Mouse (Mus musculus) stomach, postnatal 0 days (tissue): Measurements from ENCODE around the gene Dnal1. TPM values are rescaled to one million over a fixed set of nuclear protein-coding genes. Genes with fewer than 3 reads are reported as not detected.

ENCODE experiments used
- ATAC-seq: fragments of 200-750 bp; cut with Nextera tagmentation; 2 replicates; pipeline ENCODE4 v1.8.0; 2017; ENCODE audit not compliant: low FRiP score, low TSS enrichment
- DNase-seq: peaks from one replicate; pipeline ENCODE4 v3.0.0-alpha.2; 2016; ENCODE audit warnings: low spot score
- H3K27ac ChIP-seq: fragments of 300-500 bp; sonication (generic); replicated peaks from 2 replicates; pipeline ENCODE4 v1.5.1; 2014; ENCODE audit warnings: mild to moderate bottlenecking, control low read depth
- H3K27me3 ChIP-seq: fragments of 300-500 bp; sonication (generic); 2 replicates; pipeline ENCODE4 v1.6.1; 2014; ENCODE audit warnings: low read length; ENCODE audit not compliant: control insufficient read depth, insufficient read depth
- H3K36me3 ChIP-seq: fragments of 300-500 bp; sonication (generic); 2 replicates; pipeline ENCODE4 v1.6.1; 2014; ENCODE audit warnings: low read length, mixed read lengths; ENCODE audit not compliant: control insufficient read depth, insufficient read depth
- H3K4me1 ChIP-seq: fragments of 300-500 bp; sonication (generic); replicated peaks from 2 replicates; pipeline ENCODE4 v1.6.1; 2014; ENCODE audit warnings: antibody characterized with exemption; ENCODE audit not compliant: control insufficient read depth, insufficient read depth
- H3K4me2 ChIP-seq: fragments of 300-500 bp; sonication (generic); replicated peaks from 2 replicates; pipeline ENCODE4 v1.6.1; 2014; ENCODE audit warnings: low read depth, mild to moderate bottlenecking, control low read depth, moderate library complexity
- H3K4me3 ChIP-seq: fragments of 300-500 bp; sonication (generic); 2 replicates; pipeline ENCODE4 v1.5.1; 2014; ENCODE audit warnings: low read depth, low read length, control low read depth
- H3K9ac ChIP-seq: fragments of 300-500 bp; sonication (generic); 2 replicates; pipeline ENCODE4 v1.6.1; 2014; ENCODE audit warnings: mild to moderate bottlenecking, low read length, control low read depth, mixed read lengths
- H3K9me3 ChIP-seq: fragments of 300-500 bp; sonication (generic); 2 replicates; pipeline ENCODE4 v1.6.1; 2016; ENCODE audit warnings: low read length; ENCODE audit not compliant: control insufficient read depth
- CTCF ChIP-seq: IDR thresholded peaks from 2 replicates; pipeline ENCODE4 v1.5.1; 2016; ENCODE audit warnings: antibody characterized with exemption, low read depth, mild to moderate bottlenecking, moderate library complexity
- EP300 ChIP-seq: optimal IDR thresholded peaks from 2 replicates; pipeline ENCODE3; 2016; ENCODE audit warnings: antibody characterized with exemption
- WGBS: fragments of 180-500 bp; shearing (Covaris S2); extraction: QIAGEN DNeasy Blood & Tissue Kit; methylation state at CpG from one replicate; pipeline ENCODE4 v1.1.7; 2014; 5-methylcytosine and 5-hydroxymethylcytosine counted together
- polyA plus RNA-seq: library from polyadenylated mRNA; unstranded; fragments of >200 nt; fragmentation: Nextera tagmentation; extraction: Ambion mirVana; gene quantifications from 2 replicates; pipeline ENCODE4 v1.2.1, GENCODE M21; 2015

Dnal1 gene
- polyA plus RNA-seq, 1 experiment from 2014 or later, result 1.7 TPM

- 0 out of 2 replicates have a peak overlapping the region, but pooled peaks have one; percentile 31 for H3K27ac ChIP-seq
- no peak for ATAC-seq
- 50% methylated on average over 6 of the region's 6 CpGs for WGBS
- no peak overlapping the region for H3K4me2 ChIP-seq
- no peak overlapping the region for H3K9ac ChIP-seq
- no peak overlapping the region for H3K4me3 ChIP-seq
- peaks cover 38% of the 10 kb centered on the region for H3K4me1 ChIP-seq
- no peaks in the 10 kb centered on the region for H3K36me3 ChIP-seq
- no peaks in the 10 kb centered on the region for H3K9me3 ChIP-seq
- no peak for DNase-seq
- TF ChIP-seq CTCF, result no peak
- no peak for TF ChIP-seq EP300
- H3K27me3 ChIP-seq, result no peaks in the 10 kb centered on the region
These were observed 71.4 kb downstream of the Dnal1 start for GRCm38 (mm10) chr12:84185547-84185946.

GRCm38 (mm10) chr12:84186536-84186935 lies 72.4 kb downstream of the Dnal1 start:
- 66% methylated on average over 3 of the region's 3 CpGs for WGBS
- no peak overlapping the region for H3K4me3 ChIP-seq
- peak overlapping the region; percentile 72; the same call in 1 of the 2 replicates for H3K27ac ChIP-seq
- TF ChIP-seq CTCF (no peak), EP300 (no peak)
- no peak for ATAC-seq
- no peak overlapping the region for H3K4me2 ChIP-seq
- no peaks in the 10 kb centered on the region for H3K9me3 ChIP-seq
- no peak overlapping the region for H3K9ac ChIP-seq
- H3K4me1 ChIP-seq, result peaks cover 32% of the 10 kb centered on the region
- no peak for DNase-seq
- no peaks in the 10 kb centered on the region for H3K27me3 ChIP-seq
- H3K36me3 ChIP-seq, result no peaks in the 10 kb centered on the region

- peak; percentile 72 for DNase-seq
These were observed 72.8 kb downstream of the Dnal1 start for GRCm38 (mm10) chr12:84186950-84187349.

GRCm38 (mm10) chr12:84187752-84188601 lies 73.8 kb downstream of the Dnal1 start:
- no peaks in the 10 kb centered on the region for H3K27me3 ChIP-seq
- DNase-seq (no peak), ATAC-seq (no peak)
- 0 out of 2 replicates have a peak overlapping the region, but pooled peaks have one; percentile 13 for H3K9ac ChIP-seq
- no peaks in the 10 kb centered on the region for H3K36me3 ChIP-seq
- H3K4me2 ChIP-seq, result peak overlapping the region; percentile 12; the same call in 1 of the 2 replicates
- no peak overlapping the region for H3K4me3 ChIP-seq
- H3K4me1 ChIP-seq, result peaks cover 34% of the 10 kb centered on the region
- no peaks in the 10 kb centered on the region for H3K9me3 ChIP-seq
- 51% methylated on average over 15 of the region's 15 CpGs for WGBS
- no peak for TF ChIP-seq EP300
- TF ChIP-seq CTCF, result no peak
- H3K27ac ChIP-seq, result peak overlapping the region; percentile 72

More at GRCm38 (mm10) chr12:84186950-84187349, 72.8 kb downstream of the Dnal1 start:
- Histone ChIP-seq H3K4me1 (peaks cover 31% of the 10 kb centered on the region), H3K36me3 (no peaks in the 10 kb centered on the region), H3K9me3 (no peaks in the 10 kb centered on the region), H3K9ac (no peak overlapping the region), H3K4me3 (no peak overlapping the region), H3K4me2 (no peak overlapping the region), H3K27me3 (no peaks in the 10 kb centered on the region), H3K27ac (peak overlapping the region; percentile 72)
- no peak; the same call in 1 of the 2 replicates for ATAC-seq
- WGBS, result 27% methylated on average over 5 of the region's 5 CpGs
- TF ChIP-seq CTCF (no peak), EP300 (no peak)

GRCm38 (mm10) chr12:84188881-84189444 lies 74.8 kb downstream of the Dnal1 start:
- TF ChIP-seq EP300 (no peak), CTCF (no peak)
- WGBS, result 54% methylated on average over 14 of the region's 14 CpGs
- H3K36me3 ChIP-seq, result no peaks in the 10 kb centered on the region
- H3K4me1 ChIP-seq, result peaks cover 34% of the 10 kb centered on the region
- H3K27me3 ChIP-seq, result no peaks in the 10 kb centered on the region
- no peak overlapping the region for H3K4me2 ChIP-seq
- peak overlapping the region; percentile 53 for H3K27ac ChIP-seq
- DNase-seq (no peak), ATAC-seq (no peak)
- H3K9ac ChIP-seq, result peak overlapping the region; percentile 23; the same call in 1 of the 2 replicates
- no peaks in the 10 kb centered on the region for H3K9me3 ChIP-seq
- no peak overlapping the region for H3K4me3 ChIP-seq
